Comparison of ENCODE assay signal across 23 mouse cellular contexts in the genomic region with DNA sequence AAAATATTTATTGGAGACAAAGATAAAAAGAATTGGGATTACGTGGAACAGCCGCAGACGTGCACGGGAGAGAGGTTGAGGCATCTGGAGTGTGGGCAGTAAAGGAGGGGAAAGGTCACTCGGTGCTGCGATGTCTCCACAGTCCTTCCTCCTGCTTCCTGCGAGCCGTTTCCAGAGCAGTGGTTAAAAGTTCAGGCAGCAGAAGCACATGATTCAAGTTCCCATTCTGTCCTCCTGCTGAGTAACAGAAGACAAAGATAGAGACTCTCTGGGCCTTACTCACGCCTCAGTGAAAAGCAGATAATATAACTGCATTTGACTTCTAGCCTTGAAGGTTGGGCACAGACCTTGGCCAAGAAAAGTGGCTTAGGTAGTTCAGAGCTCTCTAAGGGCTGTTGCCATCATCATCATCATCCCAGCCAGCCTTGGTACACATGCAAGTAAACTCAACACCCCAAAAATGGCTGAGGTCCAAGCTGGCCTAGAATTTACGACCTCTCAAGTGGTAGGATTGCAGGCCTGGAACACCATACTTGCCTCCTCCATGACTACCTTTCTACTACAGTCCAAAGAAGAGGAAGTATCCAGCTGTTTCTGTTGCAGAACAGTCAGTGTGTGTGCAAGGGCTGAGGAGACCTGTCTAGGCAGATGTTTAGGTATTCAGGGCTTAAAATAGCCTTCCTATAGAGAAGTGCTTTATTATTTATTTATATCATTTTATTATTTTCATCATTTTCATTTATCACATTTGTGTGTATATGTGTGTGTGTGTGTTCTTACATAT.
DNase-seq lines count a peak whose midpoint lies in the region; ATAC-seq and TF ChIP-seq lines count a peak whose summit lies in the region.
"Had no signal": no experiment of that assay in that cellular context is flagged by ENCODE, and none has a peak within 500 bp of the region (broad histone marks: within the 10 kb centered on the region; RNA-seq: fewer than 3 reads in every experiment).

No protein-coding gene starts in this region.

- TF ChIP-seq CTCF in liver, adult 2 months (IDR thresholded peaks at IDR 0.05; ENCODE audit: low read depth, low read length), result no peak
- TF ChIP-seq CTCF in liver, postnatal 0 days (IDR thresholded peaks at IDR 0.05; ENCODE audit: low read depth), result no peak

- H3K27ac ChIP-seq in liver, adult 2 months (replicated peaks; ENCODE audit: insufficient read depth, low read depth, low read length), result peak overlapping the region; percentile 30; the same call in 1 of the 2 replicates
- no peak overlapping the region for H3K27ac ChIP-seq in liver, postnatal 0 days (ENCODE audit: low read depth)
- 0 out of 2 replicates have a peak overlapping the region, but pooled peaks have one; percentile 36 for H3K27ac ChIP-seq in embryonic facial prominence, embryonic 10.5 days (replicated peaks)
- H3K27ac ChIP-seq: forebrain, embryonic 12.5 days; heart, embryonic 13.5 days; hindbrain, embryonic 15.5 days; midbrain, embryonic 12.5 days; neural tube, embryonic 15.5 days had no signal

- H3K79me2 ChIP-seq in liver, adult 2 months (ENCODE audit: control insufficient read depth, insufficient read depth, low read length), result no peaks in the 10 kb centered on the region

- H3K27me3 ChIP-seq in liver, adult 2 months (ENCODE audit: control insufficient read depth, insufficient read depth, low read length), result no peaks in the 10 kb centered on the region; the same call in 1 of the 2 replicates
- H3K27me3 ChIP-seq in liver, postnatal 0 days (ENCODE audit: insufficient read depth, low read length), result 0 out of 2 replicates have a peak, but pooled peaks cover 4% of the 10 kb centered on the region
- peaks cover 84% of the 10 kb centered on the region for H3K27me3 ChIP-seq in embryonic facial prominence, embryonic 10.5 days (replicated peaks; ENCODE audit: low read depth, poor library complexity, severe bottlenecking)

- WGBS in liver, adult 2 months, result 55% methylated on average over 10 of the region's 10 CpGs
- 32% methylated on average over 10 of the region's 10 CpGs for WGBS in liver, postnatal 0 days (ENCODE audit: insufficient replicate concordance)
- WGBS in embryonic facial prominence, embryonic 10.5 days, result 49% methylated on average over 10 of the region's 10 CpGs

- no peaks in the 10 kb centered on the region for H3K36me3 ChIP-seq in liver, adult 2 months (ENCODE audit: control insufficient read depth, insufficient read depth, low read length)
- H3K36me3 ChIP-seq in liver, postnatal 0 days (replicated peaks; ENCODE audit: insufficient read depth, low read length), result no peaks in the 10 kb centered on the region
- H3K36me3 ChIP-seq in embryonic facial prominence, embryonic 10.5 days (replicated peaks), result no peaks in the 10 kb centered on the region
- H3K36me3 ChIP-seq: forebrain, embryonic 12.5 days; heart, embryonic 13.5 days; hindbrain, embryonic 15.5 days; midbrain, embryonic 12.5 days; neural tube, embryonic 15.5 days had no signal

- no peak for TF ChIP-seq POLR2A in liver, adult 2 months (IDR thresholded peaks at IDR 0.05; ENCODE audit: extremely low read depth, insufficient read depth, low read length)

- DNase-seq in liver, adult 2 months (ENCODE audit: extremely low read depth, low read depth, low spot score), result peak; percentile 31
- no peak for DNase-seq in liver, postnatal 0 days
- peak; percentile 51 for DNase-seq in MEL-GATA-1-ER (ENCODE audit: extremely low read depth, low read depth)
- no peak for DNase-seq in embryonic facial prominence, embryonic 10.5 days (ENCODE audit: low spot score)
- no peak for DNase-seq in cerebellum, adult 18-20 months
- DNase-seq in layer of hippocampus, adult 8-10 months (ENCODE audit: low spot score in 2 of 2), result no peak
- no peak for DNase-seq in frontal cortex, postnatal 25 days (ENCODE audit: low spot score in 2 of 2)
- DNase-seq: adrenal gland, postnatal 14 days; cerebellum, adult 9-10 months; gastrocnemius, postnatal 25 days; heart, postnatal 36 days; kidney, adult 18-20 months; kidney, postnatal 25 days; layer of hippocampus, postnatal 36 days; right cerebral cortex, postnatal 4 days; thymus, postnatal 4 days had no signal

- H3K4me3 ChIP-seq in liver, adult 2 months (ENCODE audit: insufficient read depth, low read depth, low read length), result no peak overlapping the region
- H3K4me3 ChIP-seq in liver, postnatal 0 days (ENCODE audit: low read depth, low read length), result no peak overlapping the region
- H3K4me3 ChIP-seq in embryonic facial prominence, embryonic 10.5 days, result no peak overlapping the region
- H3K4me3 ChIP-seq: forebrain, embryonic 12.5 days; hindbrain, embryonic 15.5 days; midbrain, embryonic 12.5 days; myocyte; neural tube, embryonic 15.5 days had no signal

- H3K4me2 ChIP-seq in liver, postnatal 0 days (ENCODE audit: low read depth, low read length), result no peak overlapping the region
- H3K4me2 ChIP-seq: forebrain, embryonic 12.5 days; midbrain, embryonic 12.5 days; neural tube, embryonic 15.5 days had no signal

- TF ChIP-seq EP300 in liver, postnatal 0 days (IDR thresholded peaks at IDR 0.05; ENCODE audit: low read depth), result no peak

- no peaks in the 10 kb centered on the region for H3K4me1 ChIP-seq in liver, adult 2 months (ENCODE audit: control insufficient read depth, insufficient read depth, low read length)
- peaks cover 3% of the 10 kb centered on the region; the same call in 1 of the 2 replicates for H3K4me1 ChIP-seq in liver, postnatal 0 days (ENCODE audit: insufficient read depth)
- peaks cover 32% of the 10 kb centered on the region for H3K4me1 ChIP-seq in embryonic facial prominence, embryonic 10.5 days
- H3K4me1 ChIP-seq: forebrain, embryonic 12.5 days; hindbrain, embryonic 15.5 days had no signal

- no peaks in the 10 kb centered on the region for H3K9me3 ChIP-seq in liver, postnatal 0 days (ENCODE audit: low read length)
- no peaks in the 10 kb centered on the region for H3K9me3 ChIP-seq in embryonic facial prominence, embryonic 10.5 days
- H3K9me3 ChIP-seq: forebrain, embryonic 12.5 days; heart, embryonic 13.5 days; hindbrain, embryonic 15.5 days; midbrain, embryonic 12.5 days; neural tube, embryonic 15.5 days had no signal

- ATAC-seq in liver, postnatal 0 days, result no peak
- ATAC-seq in megakaryocyte, adult 5-6 weeks (ENCODE audit: poor library complexity, severe bottlenecking), result peak; percentile 47; the same call in 1 of the 2 replicates

- H3K9ac ChIP-seq in liver, adult 2 months (ENCODE audit: low read depth, low read length), result no peak overlapping the region
- no peak overlapping the region for H3K9ac ChIP-seq in liver, postnatal 0 days (replicated peaks)
- H3K9ac ChIP-seq: forebrain, embryonic 12.5 days; hindbrain, embryonic 15.5 days; midbrain, embryonic 12.5 days; neural tube, embryonic 15.5 days had no signal

Comparison
In these comparisons a context has a peak if more than half of its experiments do, and no peak if none do; other contexts are left out.
1. DNase-seq: peak in liver, adult 2 months (single experiment) and MEL-GATA-1-ER (single experiment); none in liver, postnatal 0 days (single experiment), embryonic facial prominence, embryonic 10.5 days (single experiment), cerebellum, adult 18-20 months (0 of 2), layer of hippocampus, adult 8-10 months (0 of 2) and frontal cortex, postnatal 25 days (0 of 2).